Mouse (Mus musculus) brain, embryonic 14.5 days (tissue): ENCODE results near the gene Nlrx1.

ENCODE experiments used
- CTCF ChIP-seq: fragments of 200-500 bp; IDR thresholded peaks from 2 replicates; pipeline ENCODE4 v1.5.1; 2012; ENCODE audit warnings: inconsistent platforms, mild to moderate bottlenecking, moderate library complexity, borderline replicate concordance; ENCODE audit not compliant: insufficient read depth, insufficient read length; ENCODE audit errors: extremely low read depth
- POLR2A ChIP-seq: fragments of 200-500 bp; IDR thresholded peaks from 2 replicates; pipeline ENCODE4 v1.6.1; 2012; ENCODE audit warnings: mild to moderate bottlenecking, inconsistent platforms, borderline replicate concordance; ENCODE audit not compliant: poor library complexity, insufficient read depth, insufficient read length, severe bottlenecking; ENCODE audit errors: extremely low read depth

GRCm38 (mm10) chr9:44309756-44310155, 41.4 kb upstream of the Nlrx1 start:
- no peak for TF ChIP-seq CTCF
- no peak for TF ChIP-seq POLR2A
